Mouse (Mus musculus) neutrophil, adult 5-6 weeks (primary cell): ENCODE results near the gene Faf1. TPM values are rescaled to one million over a fixed set of nuclear protein-coding genes. Genes with fewer than 3 reads are reported as not detected.

ENCODE experiments used
- ATAC-seq: fragments of 151-379, 151-347 bp; 2 replicates; pipeline ENCODE4 v1.8.0; 2017; ENCODE audit warnings: mild to moderate bottlenecking, moderate TSS enrichment; ENCODE audit not compliant: insufficient number of reproducible peaks, poor library complexity, low FRiP score, severe bottlenecking; ENCODE audit errors: extremely low read depth
- total RNA-seq: library from RNA; stranded (forward); fragments of 200-1000 nt; gene quantifications from 2 replicates; pipeline ENCODE4 v1.2.3, GENCODE M21; 2017

The Faf1 gene
- total RNA-seq, 1 experiment from 2014 or later: 32.5 TPM

GRCm38 (mm10) chr4:109984011-109984411 lies 307.6 kb downstream of the Faf1 start:
- no peak for ATAC-seq

- no peak for ATAC-seq
These were observed 308.4 kb downstream of the Faf1 start for GRCm38 (mm10) chr4:109984496-109985423.

GRCm38 (mm10) chr4:109985424-109986172 lies 309.2 kb downstream of the Faf1 start:
- no peak for ATAC-seq

GRCm38 (mm10) chr4:109986301-109986700 lies 309.9 kb downstream of the Faf1 start:
- no peak for ATAC-seq

- ATAC-seq: no peak
These were observed 310.5 kb downstream of the Faf1 start for GRCm38 (mm10) chr4:109986748-109987355.

- no peak for ATAC-seq
These were observed 311.4 kb downstream of the Faf1 start for GRCm38 (mm10) chr4:109987560-109988362.

- no peak for ATAC-seq
These were observed 312.0 kb downstream of the Faf1 start for GRCm38 (mm10) chr4:109988411-109988810.

- ATAC-seq: no peak
These were observed 312.8 kb downstream of the Faf1 start for GRCm38 (mm10) chr4:109989213-109989612.

GRCm38 (mm10) chr4:110006044-110006443 lies 329.7 kb downstream of the Faf1 start:
- ATAC-seq: no peak

Other genes starting within 250 kb of the Faf1 start
- 125 and 130 TPM in 2 replicates for gene Rnf11, start 191.9 kb upstream of the Faf1 start, total RNA-seq
- not detected in 2 replicates for gene 4930522H14Rik, start 145.3 kb upstream of the Faf1 start, total RNA-seq
- gene Cdkn2c, start 9.4 kb upstream of the Faf1 start, total RNA-seq: 7.0 TPM in 2 replicates